Mouse (Mus musculus): ENCODE measurements at regions not wholly inside any gene's neighbourhood (a gene's known extent, or its start where the extent isn't known, plus 50 kb on each side); places are given as distances from the start of the nearest gene placed in this dataset.

DNA sequence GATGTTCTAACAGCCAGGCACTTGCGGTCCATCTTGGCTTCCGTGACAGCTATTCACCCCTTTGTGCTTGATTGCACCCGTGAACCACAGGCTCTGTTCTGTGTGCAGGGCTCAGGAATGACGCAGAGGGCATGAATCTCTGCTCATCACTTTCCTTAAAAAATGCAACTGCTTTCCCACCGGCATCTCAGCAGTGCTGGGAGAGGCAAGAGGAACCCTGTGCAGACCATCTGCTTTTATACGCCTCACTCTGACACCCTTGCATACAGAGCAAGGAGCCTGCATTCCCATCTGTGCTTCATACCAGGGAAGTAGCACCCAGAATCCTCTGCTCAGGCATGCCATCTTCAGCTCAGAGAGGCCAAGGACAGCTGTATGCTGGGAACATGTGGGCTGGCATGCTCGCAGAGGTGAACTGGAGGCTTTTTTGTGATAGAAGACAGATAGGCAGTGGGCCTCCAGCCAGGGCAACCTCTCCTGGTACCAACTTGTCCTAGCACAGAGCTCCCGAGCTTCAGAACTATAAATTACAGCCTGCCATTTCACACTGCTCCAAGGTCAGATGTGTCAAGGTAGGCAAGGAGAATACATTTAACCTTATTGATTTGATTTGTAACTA lies 121.6 kb downstream of the Polr2m start:
- TF ChIP-seq CTCF (IDR thresholded peaks at IDR 0.05; ENCODE audit: borderline replicate concordance, extremely low read depth, insufficient read depth, insufficient read length) (no peak), POLR2A (IDR thresholded peaks at IDR 0.05; ENCODE audit: borderline replicate concordance, extremely low read depth, insufficient read depth, insufficient read length, poor library complexity, severe bottlenecking) (no peak)
